Mouse (Mus musculus): Measurements from ENCODE around the gene Clock.

DNA sequence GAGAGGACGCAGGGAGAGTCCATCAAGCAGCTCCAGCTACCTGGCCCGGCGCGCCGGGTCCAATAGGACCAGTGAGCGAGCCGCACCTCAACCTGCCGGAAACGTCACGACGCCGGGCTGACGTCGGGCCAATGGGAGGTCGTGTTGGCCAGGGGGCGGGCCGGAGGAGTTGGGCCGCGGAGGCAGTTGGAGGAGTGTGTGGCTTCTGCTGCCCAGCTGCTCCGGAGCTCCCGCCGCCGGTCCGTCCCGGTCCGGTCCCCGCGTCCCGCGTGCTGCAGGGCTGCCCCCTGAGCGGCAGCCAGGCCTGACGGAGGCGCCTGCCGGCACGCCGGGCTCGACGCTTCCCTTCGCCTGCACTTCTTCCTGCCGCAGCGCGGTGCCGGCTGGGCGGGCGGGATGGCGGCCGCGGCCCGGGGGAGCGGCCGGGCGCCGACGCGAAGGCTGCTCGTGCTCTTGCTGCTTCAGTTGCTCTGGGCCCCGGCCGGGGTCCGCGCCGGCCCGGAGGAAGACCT is 120.8 kb downstream of the Clock start, which contains the start of gene Tmem165:
- TF ChIP-seq CTCF (IDR thresholded peaks at IDR 0.05; ENCODE audit: low read depth) (no peak), EP300 (IDR thresholded peaks at IDR 0.05; ENCODE audit: low read depth) (no peak)
